Mouse (Mus musculus) embryonic fibroblast, embryonic 13.5 days (primary cell): Measurements from ENCODE around the gene Faap100. TPM values are rescaled to one million over a fixed set of nuclear protein-coding genes. Genes with fewer than 3 reads are reported as not detected.

Experiments
- H3K27ac ChIP-seq: 2 replicates; pipeline ENCODE4 v1.5.1; 2012; ENCODE audit warnings: low read length, control low read depth, inconsistent platforms; ENCODE audit not compliant: insufficient read depth
- H3K4me1 ChIP-seq: 2 replicates; pipeline ENCODE4 v1.6.1; 2011; ENCODE audit warnings: low read length; ENCODE audit not compliant: control insufficient read depth, insufficient read depth
- H3K4me3 ChIP-seq: 2 replicates; pipeline ENCODE4 v1.5.1; 2011; ENCODE audit warnings: mild to moderate bottlenecking, control low read depth, low read length; ENCODE audit not compliant: insufficient read depth
- CTCF ChIP-seq: IDR thresholded peaks from 2 replicates; pipeline ENCODE4 v1.5.1; 2011; ENCODE audit warnings: mild to moderate bottlenecking, control low read depth, low read length, moderate library complexity, borderline replicate concordance; ENCODE audit not compliant: insufficient read depth
- POLR2A ChIP-seq: IDR thresholded peaks from 2 replicates; pipeline ENCODE4 v1.6.1; 2011; ENCODE audit warnings: low read depth, mild to moderate bottlenecking, control low read depth, low read length, moderate library complexity
- polyA plus RNA-seq: library from polyadenylated mRNA; stranded (reverse); fragments of >200 nt; gene quantifications from 2 replicates; pipeline ENCODE4 v1.2.4, GENCODE M21; 2011; ENCODE audit warnings: low read depth; ENCODE audit not compliant: missing spikeins, insufficient read length

The Faap100 gene
- polyA plus RNA-seq, 1 experiment = 10.9 TPM

GRCm38 (mm10) chr11:120319310-120319709 is 59.3 kb downstream of the Faap100 start:
- Histone ChIP-seq H3K4me1 (peaks cover 3% of the 10 kb centered on the region; the same call in 1 of the 2 replicates), H3K4me3 (no peak overlapping the region), H3K27ac (no peak overlapping the region)
- TF ChIP-seq CTCF (no peak), POLR2A (no peak)

Other genes starting within 250 kb of the Faap100 start
- 107 and 113 TPM in 2 replicates for gene Slc38a10, start 227.4 kb downstream of the Faap100 start, polyA plus RNA-seq
- gene Bahcc1, start 145.8 kb downstream of the Faap100 start, polyA plus RNA-seq = 17.9 and 18.6 TPM in 2 replicates
- gene Actg1, start 30.2 kb downstream of the Faap100 start, polyA plus RNA-seq = 5,586 and 6,404 TPM in 2 replicates
- not detected in 2 replicates for gene Fscn2, start 17.2 kb downstream of the Faap100 start, polyA plus RNA-seq
- gene Nploc4, start 58.9 kb upstream of the Faap100 start, polyA plus RNA-seq = 76.1 and 81.6 TPM in 2 replicates
- gene Tspan10, start 63.9 kb upstream of the Faap100 start, polyA plus RNA-seq = not detected in 2 replicates
- gene Pde6g, start 74.7 kb upstream of the Faap100 start, polyA plus RNA-seq = not detected in 2 replicates
- 5.6 TPM in 2 replicates for gene Oxld1, start 79.3 kb upstream of the Faap100 start, polyA plus RNA-seq
- 18.9 and 27.3 TPM in 2 replicates for gene Ccdc137, start 79.4 kb upstream of the Faap100 start, polyA plus RNA-seq
- 24.0 and 30.7 TPM in 2 replicates for gene Arl16, start 88.8 kb upstream of the Faap100 start, polyA plus RNA-seq
- 51.1 and 58.0 TPM in 2 replicates for gene Mrpl12, start 105.8 kb upstream of the Faap100 start, polyA plus RNA-seq
- 22.0 and 22.4 TPM in 2 replicates for gene Slc25a10, start 113.1 kb upstream of the Faap100 start, polyA plus RNA-seq
- gene Gcgr, start 151.9 kb upstream of the Faap100 start, polyA plus RNA-seq = not detected in 2 replicates
- 65.4 and 90.1 TPM in 2 replicates for gene Mcrip1, start 171.0 kb upstream of the Faap100 start, polyA plus RNA-seq
- gene Ppp1r27, start 172.4 kb upstream of the Faap100 start, polyA plus RNA-seq = not detected in 2 replicates
- gene P4hb, start 194.5 kb upstream of the Faap100 start, polyA plus RNA-seq = 846 and 907 TPM in 2 replicates
- 500 and 534 TPM in 2 replicates for gene Arhgdia, start 202.9 kb upstream of the Faap100 start, polyA plus RNA-seq
- gene Alyref, start 219.6 kb upstream of the Faap100 start, polyA plus RNA-seq = 112 and 150 TPM in 2 replicates
- 78.0 and 87.2 TPM in 2 replicates for gene Anapc11, start 219.7 kb upstream of the Faap100 start, polyA plus RNA-seq
- gene Npb, start 229.7 kb upstream of the Faap100 start, polyA plus RNA-seq = not detected in 2 replicates
- 39.5 and 45.2 TPM in 2 replicates for gene Pcyt2, start 239.2 kb upstream of the Faap100 start, polyA plus RNA-seq
- gene Sirt7, start 246.5 kb upstream of the Faap100 start, polyA plus RNA-seq = 15.9 and 19.2 TPM in 2 replicates